Mouse (Mus musculus) liver, embryonic 14.5 days (tissue): ENCODE measurements around the gene Fam166a.

Experiments
- CTCF ChIP-seq: IDR thresholded peaks from 2 replicates; pipeline ENCODE4 v1.5.1; 2016; ENCODE audit warnings: antibody characterized with exemption, low read depth, control low read depth
- EP300 ChIP-seq: IDR thresholded peaks from 2 replicates; pipeline ENCODE4 v1.6.1; 2016; ENCODE audit warnings: antibody characterized with exemption, low read depth

GRCm38 (mm10) chr2:25170326-25171100, 48.0 kb upstream of the Fam166a start:
- TF ChIP-seq EP300 (no peak), CTCF (no peak)
